Mouse (Mus musculus) hindbrain, embryonic 15.5 days (tissue): Measurements from ENCODE around the gene Ttbk1. TPM values are rescaled to one million over a fixed set of nuclear protein-coding genes. Genes with fewer than 3 reads are reported as not detected.

Experiments
- ATAC-seq: fragments of 200-750 bp; cut with Nextera tagmentation; 2 replicates; pipeline ENCODE4 v1.8.0; 2017; ENCODE audit warnings: low read depth, moderate number of reproducible peaks, moderate TSS enrichment; ENCODE audit not compliant: low FRiP score
- H3K27ac ChIP-seq: fragments of 300-500 bp; sonication (generic); replicated peaks from 2 replicates; pipeline ENCODE4 v1.5.1; 2015; ENCODE audit warnings: mild to moderate bottlenecking, inconsistent platforms
- H3K27me3 ChIP-seq: fragments of 300-500 bp; sonication (generic); 2 replicates; pipeline ENCODE4 v1.6.1; 2015; ENCODE audit warnings: control low read depth, inconsistent platforms
- H3K36me3 ChIP-seq: fragments of 300-500 bp; sonication (generic); 2 replicates; pipeline ENCODE4 v1.6.1; 2015; ENCODE audit warnings: control low read depth, inconsistent platforms
- H3K4me1 ChIP-seq: fragments of 300-500 bp; sonication (generic); replicated peaks from 2 replicates; pipeline ENCODE4 v1.6.1; 2015; ENCODE audit warnings: control low read depth, inconsistent platforms
- H3K4me2 ChIP-seq: fragments of 300-500 bp; sonication (generic); 2 replicates; pipeline ENCODE4 v1.6.1; 2015; ENCODE audit warnings: moderate library complexity, mild to moderate bottlenecking, inconsistent platforms
- H3K4me3 ChIP-seq: fragments of 300-500 bp; sonication (generic); 2 replicates; pipeline ENCODE4 v1.5.1; 2015; ENCODE audit warnings: mild to moderate bottlenecking, inconsistent platforms
- H3K9ac ChIP-seq: fragments of 300-500 bp; sonication (generic); 2 replicates; pipeline ENCODE4 v1.6.1; 2015; ENCODE audit warnings: inconsistent platforms
- H3K9me3 ChIP-seq: fragments of 300-500 bp; sonication (generic); 2 replicates; pipeline ENCODE4 v1.6.1; 2016; ENCODE audit warnings: control low read depth, inconsistent platforms
- WGBS: fragments of 180-500 bp; shearing (Covaris S2); methylation state at CpG from one replicate; pipeline ENCODE4 v1.1.7; 2015; 5-methylcytosine and 5-hydroxymethylcytosine counted together
- polyA plus RNA-seq: library from polyadenylated mRNA; unstranded; fragments of >200 nt; fragmentation: Nextera tagmentation; extraction: Ambion mirVana; gene quantifications from 2 replicates; pipeline ENCODE4 v1.2.1, GENCODE M21; 2015

The Ttbk1 gene
- polyA plus RNA-seq, 1 experiment from 2014 or later = 8.6 TPM

- no peak for ATAC-seq
These were observed 42.5 kb downstream of the Ttbk1 start for GRCm38 (mm10) chr17:46444839-46445579.

GRCm38 (mm10) chr17:46439176-46439575 is 48.3 kb downstream of the Ttbk1 start:
- no peak overlapping the region for H3K4me2 ChIP-seq
- WGBS = 92% methylated on average over 10 of the region's 10 CpGs
- peaks cover 6% of the 10 kb centered on the region; the same call in 1 of the 2 replicates for H3K4me1 ChIP-seq

More at GRCm38 (mm10) chr17:46444839-46445579, 42.5 kb downstream of the Ttbk1 start:
- Histone ChIP-seq H3K36me3 (no peaks in the 10 kb centered on the region), H3K4me2 (peak overlapping the region; percentile 30; the same call in 1 of the 2 replicates), H3K4me1 (no peaks in the 10 kb centered on the region), H3K4me3 (no peak overlapping the region), H3K9ac (no peak overlapping the region), H3K27ac (no peak overlapping the region), H3K27me3 (peaks cover 44% of the 10 kb centered on the region), H3K9me3 (no peaks in the 10 kb centered on the region)
- WGBS = 8% methylated on average over 50 of the region's 50 CpGs

GRCm38 (mm10) chr17:46438298-46438873 is 49.1 kb downstream of the Ttbk1 start, which contains the start of gene Slc22a7:
Slc22a7 (minus strand) TSS chr17:46438457.
- Histone ChIP-seq H3K4me3 (no peak within 1 kb of the TSS), H3K36me3 (no peaks in the 10 kb centered on the region), H3K4me1 (peaks cover 12% of the 10 kb centered on the region; the same call in 1 of the 2 replicates), H3K4me2 (no peak within 1 kb of the TSS), H3K27me3 (peaks cover 13% of the 10 kb centered on the region), H3K9ac (no peak within 1 kb of the TSS), H3K9me3 (no peaks in the 10 kb centered on the region), H3K27ac (no peak within 1 kb of the TSS)
- 77% methylated on average over 4 of the region's 4 CpGs for WGBS
- no peak for ATAC-seq

More at GRCm38 (mm10) chr17:46439176-46439575, 48.3 kb downstream of the Ttbk1 start:
- Histone ChIP-seq H3K9ac (no peak overlapping the region), H3K27me3 (peaks cover 19% of the 10 kb centered on the region), H3K27ac (no peak overlapping the region), H3K4me3 (no peak overlapping the region), H3K36me3 (no peaks in the 10 kb centered on the region), H3K9me3 (no peaks in the 10 kb centered on the region)
- no peak for ATAC-seq

GRCm38 (mm10) chr17:46436672-46437366 is 50.7 kb downstream of the Ttbk1 start:
- WGBS = 29% methylated on average over 23 of the region's 23 CpGs
- peak; percentile 60 for ATAC-seq
- no peak overlapping the region for H3K9ac ChIP-seq

GRCm38 (mm10) chr17:46433627-46434026 is 53.8 kb downstream of the Ttbk1 start:
- Histone ChIP-seq H3K9ac (no peak overlapping the region), H3K36me3 (no peaks in the 10 kb centered on the region), H3K27ac (no peak overlapping the region), H3K4me3 (0 out of 2 replicates have a peak overlapping the region, but pooled peaks have one; percentile 8), H3K4me1 (peaks cover 12% of the 10 kb centered on the region; the same call in 1 of the 2 replicates), H3K9me3 (no peaks in the 10 kb centered on the region), H3K4me2 (peak overlapping the region; percentile 45), H3K27me3 (0 out of 2 replicates have a peak, but pooled peaks cover 9% of the 10 kb centered on the region)
- 4% methylated on average over 17 of the region's 17 CpGs for WGBS
- ATAC-seq = no peak

More at GRCm38 (mm10) chr17:46436672-46437366, 50.7 kb downstream of the Ttbk1 start:
- peak overlapping the region; percentile 9; the same call in 1 of the 2 replicates for H3K4me2 ChIP-seq
- no peak overlapping the region for H3K4me3 ChIP-seq
- H3K4me1 ChIP-seq = peaks cover 12% of the 10 kb centered on the region; the same call in 1 of the 2 replicates
- H3K9me3 ChIP-seq = no peaks in the 10 kb centered on the region
- no peaks in the 10 kb centered on the region for H3K36me3 ChIP-seq
- no peak overlapping the region for H3K27ac ChIP-seq
- H3K27me3 ChIP-seq = 0 out of 2 replicates have a peak, but pooled peaks cover 9% of the 10 kb centered on the region

- Histone ChIP-seq H3K27ac (no peak within 1 kb of the TSS), H3K4me2 (peak within 1 kb of the TSS; percentile 45), H3K9ac (no peak within 1 kb of the TSS), H3K4me1 (peaks cover 4% of the 10 kb centered on the region; the same call in 1 of the 2 replicates), H3K9me3 (no peaks in the 10 kb centered on the region), H3K4me3 (no peak within 1 kb of the TSS), H3K36me3 (no peaks in the 10 kb centered on the region), H3K27me3 (no peaks in the 10 kb centered on the region)
- ATAC-seq = no peak
- WGBS = 11% methylated on average over 17 of the region's 18 CpGs
These were observed 58.6 kb downstream of the Ttbk1 start, which contains the start of gene Crip3 for GRCm38 (mm10) chr17:46428761-46429414. Crip3 (plus strand) TSS chr17:46428926.

- H3K9me3 ChIP-seq = no peaks in the 10 kb centered on the region
- H3K4me3 ChIP-seq = no peak overlapping the region
- no peaks in the 10 kb centered on the region for H3K36me3 ChIP-seq
- no peak for ATAC-seq
- H3K4me2 ChIP-seq = no peak overlapping the region
- no peaks in the 10 kb centered on the region for H3K27me3 ChIP-seq
- no peaks in the 10 kb centered on the region for H3K4me1 ChIP-seq
- no peak overlapping the region for H3K9ac ChIP-seq
- no peak overlapping the region for H3K27ac ChIP-seq
These were observed 61.0 kb downstream of the Ttbk1 start for GRCm38 (mm10) chr17:46426496-46426895.

GRCm38 (mm10) chr17:46419717-46420116 is 67.8 kb downstream of the Ttbk1 start:
- Histone ChIP-seq H3K9ac (no peak overlapping the region), H3K9me3 (no peaks in the 10 kb centered on the region), H3K36me3 (peaks cover 6% of the 10 kb centered on the region; the same call in 1 of the 2 replicates), H3K4me1 (no peaks in the 10 kb centered on the region), H3K27ac (no peak overlapping the region), H3K4me2 (no peak overlapping the region), H3K4me3 (no peak overlapping the region), H3K27me3 (no peaks in the 10 kb centered on the region)
- ATAC-seq = no peak

GRCm38 (mm10) chr17:46418628-46419027 is 68.8 kb downstream of the Ttbk1 start:
- no peak for ATAC-seq
- H3K27ac ChIP-seq = no peak overlapping the region
- H3K27me3 ChIP-seq = no peaks in the 10 kb centered on the region
- no peaks in the 10 kb centered on the region for H3K9me3 ChIP-seq
- no peak overlapping the region for H3K4me2 ChIP-seq
- peaks cover 13% of the 10 kb centered on the region for H3K36me3 ChIP-seq
- H3K4me1 ChIP-seq = no peaks in the 10 kb centered on the region
- H3K9ac ChIP-seq = no peak overlapping the region
- 71% methylated on average over 5 of the region's 5 CpGs for WGBS
- no peak overlapping the region for H3K4me3 ChIP-seq

- no peak overlapping the region for H3K9ac ChIP-seq
- peaks cover 78% of the 10 kb centered on the region for H3K36me3 ChIP-seq
- ATAC-seq = no peak
- H3K4me1 ChIP-seq = no peaks in the 10 kb centered on the region
- no peaks in the 10 kb centered on the region for H3K9me3 ChIP-seq
- no peak overlapping the region for H3K4me3 ChIP-seq
- no peaks in the 10 kb centered on the region for H3K27me3 ChIP-seq
- H3K27ac ChIP-seq = no peak overlapping the region
- 21% methylated on average over 3 of the region's 3 CpGs for WGBS
- no peak overlapping the region for H3K4me2 ChIP-seq
These were observed 79.0 kb downstream of the Ttbk1 start for GRCm38 (mm10) chr17:46408478-46408877.

- Histone ChIP-seq H3K9me3 (no peaks in the 10 kb centered on the region), H3K4me1 (no peaks in the 10 kb centered on the region), H3K27me3 (no peaks in the 10 kb centered on the region), H3K36me3 (peaks cover 37% of the 10 kb centered on the region), H3K27ac (no peak overlapping the region), H3K4me3 (no peak overlapping the region), H3K9ac (no peak overlapping the region), H3K4me2 (no peak overlapping the region)
- ATAC-seq = no peak
- WGBS = 85% methylated on average over 1 of the region's 1 CpGs
These were observed 92.8 kb downstream of the Ttbk1 start for GRCm38 (mm10) chr17:46394631-46395030.
